Comparison of ENCODE assay signal across 21 mouse cellular contexts in genomic region chr13:92440286-92440685, GRCm38 (mm10). TPM values are rescaled to one million over a fixed set of nuclear protein-coding genes. Genes with fewer than 3 reads are reported as not detected.
"Had no signal": no experiment of that assay in that cellular context is flagged by ENCODE, and none has a peak within 500 bp of the region (broad histone marks: within the 10 kb centered on the region; RNA-seq: fewer than 3 reads in every experiment).

No protein-coding gene starts in this region.

- H3K36me3 ChIP-seq: midbrain, embryonic 10.5 days; midbrain, embryonic 12.5 days; stomach, embryonic 15.5 days had no signal

- DNase-seq: lung, adult 18-20 months; lung, embryonic 14.5 days; lung, postnatal 10 days; lung, postnatal 4 days; midbrain, embryonic 14.5 days; right cerebral cortex, postnatal 14 days; thymus, adult 2 months; thymus, postnatal 25 days; thymus, postnatal 4 days had no signal

- H3K9me3 ChIP-seq: midbrain, embryonic 10.5 days; midbrain, embryonic 12.5 days; neural tube, embryonic 13.5 days; neural tube, embryonic 15.5 days; stomach, embryonic 15.5 days had no signal

- ATAC-seq: midbrain, embryonic 16.5 days had no signal

- H3K4me1 ChIP-seq: midbrain, embryonic 10.5 days; midbrain, embryonic 12.5 days; neural tube, embryonic 13.5 days; neural tube, embryonic 15.5 days; stomach, embryonic 15.5 days had no signal

- H3K4me3 ChIP-seq: midbrain, embryonic 10.5 days; midbrain, embryonic 12.5 days; myocyte; neural tube, embryonic 13.5 days; neural tube, embryonic 15.5 days; stomach, embryonic 15.5 days had no signal

- H3K27me3 ChIP-seq: midbrain, embryonic 12.5 days; neural tube, embryonic 13.5 days; neural tube, embryonic 15.5 days; stomach, embryonic 15.5 days had no signal

- H3K27ac ChIP-seq: midbrain, embryonic 10.5 days; midbrain, embryonic 12.5 days; neural tube, embryonic 13.5 days; neural tube, embryonic 15.5 days; stomach, embryonic 15.5 days had no signal

- H3K9ac ChIP-seq: lung, embryonic 14.5 days; midbrain, embryonic 12.5 days; neural tube, embryonic 13.5 days; neural tube, embryonic 15.5 days; stomach, embryonic 15.5 days had no signal

- H3K4me2 ChIP-seq: lung, embryonic 14.5 days; midbrain, embryonic 12.5 days; neural tube, embryonic 13.5 days; neural tube, embryonic 15.5 days; stomach, embryonic 15.5 days had no signal

RNA-seq across cellular contexts. Expression of gene Ankrd34b, which starts 14.6 kb away (rescaled TPM):
- total RNA-seq: megakaryocyte, adult 5-6 weeks; megakaryocyte-erythroid progenitor cell, adult 5-6 weeks had no signal
- polyA plus RNA-seq: myocyte; spleen, adult 2 months; urinary bladder, adult 2 months had no signal

RNA-seq across cellular contexts. Expression of gene Fam151b, which starts 43.5 kb away (rescaled TPM):
- polyA plus RNA-seq: lung, embryonic 14.5 days; lung, embryonic 16.5 days had no signal
